Mouse (Mus musculus) gonadal fat pad, adult 2 months (tissue): ENCODE measurements around the gene Fbxl8. TPM values are rescaled to one million over a fixed set of nuclear protein-coding genes. Genes with fewer than 3 reads are reported as not detected.

Source experiments
- DNase-seq: peaks from one replicate; pipeline ENCODE4 v3.0.0-alpha.2; 2012; ENCODE audit warnings: low read depth
- polyA plus RNA-seq: library from polyadenylated mRNA; depleted of rRNA; stranded (reverse); fragments of >200 nt; gene quantifications from 2 replicates; pipeline ENCODE4 v1.2.3, GENCODE M21; 2012; rRNA removed

Gene Fbxl8
- polyA plus RNA-seq, 1 experiment, result 7.6 TPM

DNA sequence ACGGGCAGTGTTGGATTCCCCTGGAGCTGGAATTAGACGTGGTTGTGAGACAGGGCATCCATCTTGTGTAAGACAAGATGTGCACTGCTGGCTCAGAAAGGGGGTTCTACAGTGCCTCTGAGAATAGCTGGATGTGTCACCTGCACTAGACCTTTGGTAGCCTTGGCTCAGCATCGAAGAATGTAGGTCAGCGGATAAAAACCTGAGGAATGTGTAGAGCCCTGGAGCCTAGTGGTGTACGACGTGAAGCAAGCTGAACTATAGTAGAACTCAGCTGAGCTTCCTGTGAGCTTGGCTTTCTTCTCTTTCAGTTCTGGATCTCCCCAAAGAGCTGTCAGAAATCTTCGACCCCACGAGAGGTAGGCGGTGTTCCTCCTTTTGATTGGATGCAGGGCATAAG lies 39.4 kb downstream of the Fbxl8 start:
- DNase-seq, result no peak

DNA sequence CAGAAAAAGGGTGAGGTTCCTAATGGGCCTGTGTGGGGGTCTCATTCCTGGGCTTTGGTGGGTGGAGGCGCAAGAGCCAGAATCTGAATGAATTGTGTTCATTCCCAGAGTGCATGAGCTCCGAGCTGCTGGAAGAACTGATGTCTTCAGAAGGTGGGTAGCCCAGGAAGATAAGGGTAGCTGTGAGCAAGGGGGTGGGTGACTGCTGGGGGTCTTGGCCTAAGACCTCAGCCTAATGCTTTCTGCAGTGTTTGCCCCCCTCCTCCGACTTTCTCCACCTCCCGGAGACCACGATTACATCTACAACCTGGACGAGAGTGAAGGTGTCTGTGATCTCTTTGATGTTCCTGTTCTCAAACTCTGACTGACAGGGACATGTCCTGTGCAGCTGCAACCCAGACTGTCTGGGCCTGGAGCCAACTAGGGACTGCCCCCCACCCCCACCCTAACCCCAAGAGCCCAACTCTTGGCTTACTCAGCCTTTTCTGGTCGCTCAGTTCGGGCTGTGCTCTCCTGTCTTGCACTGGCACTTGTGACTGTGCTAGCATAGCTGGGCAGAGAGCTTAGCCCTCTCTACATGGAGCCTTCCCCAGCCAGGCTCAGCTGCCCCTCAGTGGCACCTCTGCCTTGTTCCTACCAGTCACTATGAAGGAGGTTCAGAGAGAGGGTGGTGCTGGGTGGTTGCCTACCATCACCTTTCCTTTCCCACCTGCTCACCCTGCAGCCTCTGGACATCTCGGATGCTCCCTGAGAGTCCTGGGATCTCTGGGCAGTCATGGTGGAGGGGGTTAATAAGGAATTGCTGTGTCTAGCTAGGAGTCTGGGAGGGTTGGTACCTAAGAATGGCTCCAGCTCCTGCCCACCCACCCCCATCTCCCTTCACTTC lies 40.1 kb downstream of the Fbxl8 start:
- DNase-seq, result no peak

DNA sequence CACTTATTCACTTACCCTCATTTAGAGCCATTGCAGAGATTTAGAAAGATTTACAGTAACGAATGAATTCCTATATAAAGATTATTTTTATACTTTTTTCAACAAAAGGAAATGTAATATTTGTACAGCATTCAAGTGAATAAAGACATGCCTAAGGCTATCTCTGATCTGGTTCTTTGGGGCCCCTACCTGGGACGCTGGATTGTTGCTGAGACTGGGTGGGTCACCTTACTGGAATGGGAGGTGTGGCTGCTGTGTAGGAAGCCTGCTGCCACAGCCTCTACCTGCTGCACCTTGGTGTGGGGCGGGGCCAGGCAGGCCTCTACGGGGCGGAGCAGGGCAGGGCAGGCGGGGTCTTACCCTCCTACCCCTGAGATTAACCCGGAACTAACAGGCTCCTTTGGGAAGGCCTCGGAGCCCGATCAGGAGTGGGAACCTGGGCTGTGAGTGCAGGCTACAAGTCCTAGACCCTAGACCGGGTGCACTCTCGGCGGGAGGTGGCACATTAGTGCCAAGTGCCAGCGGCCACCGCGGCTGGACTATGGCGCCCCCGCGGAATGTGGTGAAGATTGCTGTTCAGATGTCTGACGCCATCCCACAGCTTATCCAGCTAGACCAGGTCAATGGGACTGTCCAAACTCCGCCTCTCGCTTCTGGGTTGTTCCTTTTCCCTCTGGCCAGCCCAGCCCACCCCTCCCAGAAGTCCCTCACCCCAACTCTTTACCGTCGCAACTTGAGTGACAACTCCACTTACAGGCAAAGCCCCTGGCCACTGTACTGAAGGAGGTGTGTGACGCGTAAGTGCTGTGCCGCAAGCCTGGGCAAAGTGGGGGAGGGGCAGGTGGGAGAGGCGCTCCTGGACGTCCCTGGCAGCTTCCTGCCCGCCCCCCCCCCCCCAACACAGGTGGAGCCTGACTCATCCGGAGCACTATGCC lies 41.0 kb downstream of the Fbxl8 start, which contains the start of gene Elmo3:
Gene Elmo3, plus strand, starts transcription at position 391 of the 935 bp plus-strand sequence.
- no peak for DNase-seq

DNA sequence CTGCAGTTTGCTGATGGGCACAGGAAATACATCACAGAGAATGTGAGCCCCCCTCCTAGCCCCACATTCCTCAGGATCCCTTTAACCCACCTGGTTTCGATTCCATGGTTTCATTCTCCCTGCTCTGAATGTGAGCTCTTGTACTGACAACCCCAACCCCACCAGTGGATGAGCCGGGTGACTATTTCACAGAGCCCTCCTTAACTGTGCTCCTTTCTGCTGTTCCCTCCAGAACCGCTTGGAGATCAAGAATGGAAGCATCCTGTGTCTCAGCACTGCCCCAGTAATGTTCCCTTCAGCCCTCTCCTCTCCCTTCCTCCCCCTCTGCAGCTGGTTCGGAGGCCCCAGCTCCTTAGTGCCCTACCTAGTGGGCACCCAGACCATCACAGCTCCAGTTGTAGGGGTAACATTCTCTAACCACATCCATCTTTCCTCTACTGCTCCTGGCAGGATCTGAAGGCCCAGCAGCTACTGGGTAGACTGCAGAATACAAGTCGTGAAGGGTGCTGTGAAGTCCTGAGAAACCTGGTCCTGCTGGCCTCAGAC lies 41.8 kb downstream of the Fbxl8 start:
- DNase-seq, result no peak

DNA sequence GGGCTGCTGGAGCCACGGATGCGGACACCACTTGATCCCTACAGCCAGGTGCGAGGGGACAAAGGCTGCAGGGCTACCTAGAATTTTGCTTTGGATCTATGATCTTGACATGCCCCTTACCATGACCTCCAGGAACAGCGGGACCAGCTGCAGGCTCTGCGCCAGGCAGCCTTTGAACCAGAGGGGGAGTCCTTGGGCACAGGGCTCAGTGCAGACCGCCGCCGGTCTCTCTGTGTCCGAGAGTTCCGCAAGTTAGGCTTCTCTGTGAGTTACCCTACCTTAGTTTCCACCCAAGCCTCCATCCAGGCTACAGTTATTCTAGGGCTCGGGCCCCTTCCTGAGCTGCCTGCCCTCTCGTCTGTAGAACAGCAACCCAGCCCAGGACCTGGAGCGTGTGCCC lies 43.2 kb downstream of the Fbxl8 start:
- DNase-seq, result no peak

DNA sequence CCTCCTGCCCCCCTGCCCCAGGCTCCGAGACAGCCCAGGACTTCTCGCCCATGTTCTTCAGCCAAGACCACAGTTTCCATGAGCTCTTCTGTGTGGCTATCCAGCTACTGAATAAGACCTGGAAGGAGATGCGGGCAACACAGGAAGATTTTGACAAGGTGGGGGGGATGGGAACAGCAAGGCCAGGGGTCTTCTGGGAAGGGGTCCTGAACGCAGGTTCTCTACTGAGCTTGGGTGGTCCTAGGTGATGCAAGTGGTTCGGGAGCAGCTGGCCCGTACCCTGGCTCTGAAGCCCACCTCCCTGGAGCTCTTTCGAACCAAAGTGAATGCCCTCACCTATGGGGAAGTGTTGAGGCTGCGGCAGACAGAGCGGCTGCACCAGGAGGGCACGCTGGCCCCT lies 44.0 kb downstream of the Fbxl8 start:
- DNase-seq, result no peak

DNA sequence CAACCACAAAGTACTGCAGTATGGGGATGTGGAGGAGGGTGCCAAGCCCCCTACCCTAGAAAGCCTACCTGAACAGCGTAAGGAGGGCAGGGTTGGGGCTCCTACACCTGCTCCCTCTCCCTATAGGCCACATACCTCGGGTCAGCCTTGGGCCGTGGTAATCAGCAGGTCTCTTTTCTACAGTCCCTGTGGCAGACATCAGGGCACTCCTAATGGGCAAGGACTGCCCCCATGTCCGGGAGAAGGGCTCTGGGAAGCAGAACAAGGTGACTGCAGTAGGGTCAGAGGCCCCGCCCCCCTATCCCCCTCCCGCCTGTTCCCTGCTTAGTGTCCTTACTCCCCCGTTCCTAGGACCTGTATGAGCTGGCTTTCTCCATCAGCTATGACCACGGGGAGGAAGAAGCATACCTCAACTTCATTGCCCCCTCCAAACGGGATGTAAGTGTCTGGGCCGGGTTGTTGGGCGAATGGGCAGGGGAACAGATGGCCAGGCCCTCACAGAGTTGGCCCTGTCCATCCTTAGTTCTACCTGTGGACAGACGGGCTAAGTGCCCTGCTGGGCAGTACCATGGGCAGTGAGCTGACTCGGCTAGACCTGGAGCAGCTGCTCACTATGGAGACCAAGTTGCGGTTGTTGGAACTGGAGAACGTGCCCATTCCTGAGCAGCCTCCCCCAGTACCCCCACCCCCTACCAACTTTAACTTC lies 44.8 kb downstream of the Fbxl8 start:
- DNase-seq, result no peak

DNA sequence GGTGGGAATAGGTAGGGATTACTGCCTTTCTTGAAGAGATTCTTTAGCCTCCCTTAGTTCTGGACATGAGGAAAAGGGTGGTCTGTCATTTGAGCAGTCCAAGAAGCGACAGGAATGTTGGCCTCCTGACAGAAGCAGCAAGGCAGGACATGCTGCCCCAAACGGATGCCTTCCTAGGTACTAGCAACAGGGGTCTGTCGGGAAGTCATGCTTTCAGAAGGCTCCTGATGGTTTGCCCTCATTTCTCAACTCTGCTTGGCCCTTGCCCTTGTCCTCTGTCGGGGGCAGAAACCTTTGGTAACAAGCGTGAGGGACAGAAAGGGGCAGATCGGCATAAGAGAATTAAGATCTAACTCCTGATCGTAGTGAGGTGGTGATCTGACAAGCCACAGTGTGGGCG lies 45.7 kb downstream of the Fbxl8 start:
- DNase-seq, result no peak

DNA sequence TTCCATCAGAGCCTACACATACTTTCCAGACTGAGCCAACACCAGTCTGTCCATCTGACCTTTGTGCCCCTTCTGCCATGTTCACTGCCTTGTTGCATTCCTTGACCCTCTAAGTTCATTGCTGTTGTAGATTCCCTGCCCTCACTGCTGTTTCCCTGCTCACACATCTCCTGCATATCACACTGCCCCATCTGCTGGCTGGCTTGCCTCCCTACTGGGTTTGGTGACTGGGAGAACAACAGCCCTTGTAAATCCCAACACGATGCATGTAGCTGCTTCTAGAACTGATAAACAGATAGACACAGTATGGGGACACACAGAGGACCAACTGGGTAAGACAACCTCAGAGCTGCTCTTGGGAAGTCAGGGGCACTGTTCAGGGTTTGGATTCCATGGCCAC lies 47.3 kb downstream of the Fbxl8 start:
- DNase-seq, result no peak

DNA sequence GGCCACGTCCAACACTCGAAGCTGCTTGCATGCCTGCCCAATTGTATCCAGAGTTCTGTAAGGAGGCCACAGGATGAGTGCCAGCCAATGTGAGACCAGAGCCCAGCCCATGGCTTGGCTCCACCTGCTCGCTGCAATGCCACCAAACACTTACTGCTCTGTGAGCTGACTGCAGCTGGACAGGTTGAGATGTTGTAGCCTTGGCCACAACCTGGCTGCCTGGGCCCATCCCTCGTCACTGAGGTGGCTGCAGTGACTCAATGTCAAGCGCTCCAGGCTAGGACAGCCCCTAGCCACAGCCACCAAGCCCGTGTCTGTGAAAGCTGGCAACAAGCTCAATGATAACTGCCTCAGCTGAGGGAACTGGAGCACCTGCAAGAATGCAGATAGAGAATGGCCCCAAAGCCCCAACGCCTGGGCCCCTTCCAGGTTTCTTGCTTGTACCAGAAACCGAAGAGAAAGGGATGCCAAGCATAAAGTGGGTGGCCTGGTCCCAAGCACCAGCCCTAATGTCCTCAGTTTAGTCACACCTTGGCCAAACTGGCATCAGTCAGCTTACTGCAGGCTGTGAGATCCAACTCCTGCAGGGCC lies 48.5 kb downstream of the Fbxl8 start:
- no peak for DNase-seq

DNA sequence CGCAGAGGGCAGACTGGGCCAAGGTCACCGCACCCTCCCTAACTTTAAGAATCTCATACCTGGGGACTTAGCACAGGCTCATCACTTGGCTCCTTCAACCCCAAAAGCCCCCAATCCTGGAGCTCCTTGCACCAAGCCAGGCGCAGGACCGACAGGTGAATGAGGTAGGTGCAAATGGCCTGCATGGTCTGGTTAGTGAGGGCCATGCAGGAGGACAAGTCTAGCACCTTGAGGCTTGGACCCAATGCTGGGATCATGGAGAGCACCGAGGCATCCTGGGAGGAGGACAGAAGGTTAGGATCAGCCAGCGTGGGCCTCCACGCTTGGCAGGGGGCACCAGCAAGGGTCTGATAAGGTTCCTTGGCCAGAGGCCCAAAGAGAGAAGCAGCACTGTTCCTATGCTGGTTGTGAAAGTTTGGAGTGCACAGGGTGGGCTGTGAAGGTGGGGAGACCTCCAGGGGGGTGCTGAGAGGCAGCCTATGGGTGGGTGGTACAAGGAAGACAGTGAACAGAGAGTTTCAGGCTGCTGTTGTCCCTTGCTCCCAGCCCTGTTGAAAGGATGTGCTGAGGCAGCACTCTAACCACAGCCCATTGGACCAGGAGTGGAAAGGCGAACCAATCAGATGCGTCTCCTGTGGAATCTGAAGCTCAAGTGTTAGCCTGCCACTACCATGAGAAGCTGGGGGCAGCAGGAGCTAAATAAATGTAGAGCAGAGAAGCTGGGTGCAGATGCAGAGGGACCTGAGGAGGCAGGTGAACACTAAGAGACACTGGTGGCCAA lies 49.4 kb downstream of the Fbxl8 start:
- DNase-seq, result no peak

DNA sequence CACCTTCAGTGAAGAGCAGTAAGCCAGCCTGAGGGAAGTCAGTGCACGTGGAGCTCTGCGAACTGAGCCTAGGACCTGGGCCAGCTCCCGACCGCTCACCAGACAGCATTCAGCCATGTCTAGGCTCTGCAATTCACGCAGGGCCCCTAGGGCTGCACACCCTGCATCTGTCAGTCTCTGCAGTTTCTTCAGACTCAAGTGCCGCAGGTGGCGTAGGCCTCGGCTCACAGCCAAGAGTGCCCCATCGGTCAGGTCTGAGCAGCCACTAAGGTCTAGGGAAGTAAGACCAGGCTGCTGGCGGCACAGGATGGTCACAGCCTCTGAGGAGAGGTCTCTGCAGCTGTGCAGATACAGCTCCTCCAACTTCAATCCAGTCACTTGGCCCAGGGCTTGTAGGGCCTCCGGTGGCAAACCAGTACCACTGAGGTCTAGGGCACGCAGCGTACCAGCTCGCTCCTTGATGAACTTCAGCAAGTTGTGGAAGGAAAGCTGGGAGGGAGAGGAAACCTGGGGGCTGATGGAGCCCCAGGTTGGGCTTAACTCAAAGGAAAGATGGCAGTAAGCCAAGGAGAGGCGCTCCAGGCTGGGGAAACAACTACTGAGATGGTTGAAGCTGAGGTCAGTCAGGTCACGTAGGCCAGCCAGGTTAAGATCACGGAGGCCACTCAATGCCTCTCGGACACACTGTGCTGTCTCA lies 50.8 kb downstream of the Fbxl8 start:
- no peak for DNase-seq

DNA sequence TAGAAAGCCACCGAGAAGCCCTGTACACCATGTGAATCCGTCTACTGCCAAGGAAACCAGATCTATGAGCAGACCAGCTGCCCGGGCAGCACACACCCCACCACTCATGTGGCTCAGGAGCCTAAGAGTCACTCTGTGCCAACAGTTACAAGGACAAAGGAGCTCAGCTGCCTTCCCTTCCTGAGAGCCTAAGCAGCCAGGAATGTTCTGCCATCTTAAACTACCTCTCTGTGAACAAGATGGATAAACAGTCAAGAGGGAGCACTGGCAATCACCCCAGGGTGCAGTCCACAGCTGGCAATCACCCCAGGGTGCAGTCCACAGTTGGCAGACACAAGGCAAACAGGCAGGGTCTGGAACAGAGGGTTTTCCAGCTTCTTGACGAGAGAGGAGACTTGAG lies 53.5 kb downstream of the Fbxl8 start:
- no peak for DNase-seq

DNA sequence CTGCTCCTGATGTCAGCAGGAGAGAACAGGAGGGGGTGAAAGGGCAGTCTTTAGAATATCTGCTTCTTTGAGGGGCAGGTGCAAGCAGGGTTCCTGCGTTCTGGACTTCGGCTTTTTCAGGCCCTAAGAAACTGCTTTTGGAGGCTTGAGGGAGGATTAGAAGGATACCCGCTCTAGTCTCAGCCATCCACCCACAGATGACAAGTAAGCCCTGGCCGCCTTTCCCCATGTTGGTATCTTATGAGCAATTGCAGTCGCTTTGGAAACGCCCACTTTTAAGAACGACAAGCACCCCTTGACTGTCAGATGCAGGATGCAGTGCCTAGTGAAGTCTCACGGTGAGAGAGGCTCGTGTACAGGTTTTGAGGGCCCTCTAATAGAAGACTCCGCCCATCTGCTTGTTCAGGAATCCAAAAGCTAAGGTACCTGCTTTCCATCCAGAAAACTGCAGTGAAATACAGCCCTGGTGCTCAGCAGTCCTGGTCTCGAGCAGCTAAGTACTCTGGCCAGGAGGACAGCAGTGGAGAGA lies 54.3 kb downstream of the Fbxl8 start:
- no peak for DNase-seq

Other genes with a start within 250 kb of the Fbxl8 start
- gene Ces3a, start 216.0 kb upstream of the Fbxl8 start, polyA plus RNA-seq, result 0.62 TPM in 1 of 2 replicates, not detected in the other
- gene Ces3b, start 180.9 kb upstream of the Fbxl8 start, polyA plus RNA-seq, result 0.19 and 0.41 TPM in 2 replicates
- 0.04 and 0.06 TPM in 2 replicates for gene Ces4a, start 132.8 kb upstream of the Fbxl8 start, polyA plus RNA-seq
- gene Cbfb, start 94.0 kb upstream of the Fbxl8 start, polyA plus RNA-seq, result 7.8 and 15.8 TPM in 2 replicates
- gene D230025D16Rik, start 39.5 kb upstream of the Fbxl8 start, polyA plus RNA-seq, result 19.6 and 23.2 TPM in 2 replicates
- gene B3gnt9, start 9.5 kb upstream of the Fbxl8 start, polyA plus RNA-seq, result 10.7 and 12.1 TPM in 2 replicates
- 11.6 and 12.4 TPM in 2 replicates for gene Tradd, start within 50 bp of the Fbxl8 start, polyA plus RNA-seq
- 1.6 and 2.0 TPM in 2 replicates for gene Hsf4, start 5.2 kb downstream of the Fbxl8 start, polyA plus RNA-seq
- 5.9 and 8.6 TPM in 2 replicates for gene Nol3, start 11.5 kb downstream of the Fbxl8 start, polyA plus RNA-seq
- gene 4931428F04Rik, start 25.2 kb downstream of the Fbxl8 start, polyA plus RNA-seq, result 5.3 and 5.4 TPM in 2 replicates
- gene Exoc3l, start 31.5 kb downstream of the Fbxl8 start, polyA plus RNA-seq, result 6.3 and 9.6 TPM in 2 replicates
- 83.7 and 88.9 TPM in 2 replicates for gene E2f4, start 33.0 kb downstream of the Fbxl8 start, polyA plus RNA-seq
- 39.3 and 39.9 TPM in 2 replicates for gene Elmo3, start 41.0 kb downstream of the Fbxl8 start, polyA plus RNA-seq
- gene Lrrc29, start 61.6 kb downstream of the Fbxl8 start, polyA plus RNA-seq, result 11.5 and 12.6 TPM in 2 replicates
- gene Tmem208, start 61.7 kb downstream of the Fbxl8 start, polyA plus RNA-seq, result 74.9 and 103 TPM in 2 replicates
- 17.8 and 19.6 TPM in 2 replicates for gene Fhod1, start 83.3 kb downstream of the Fbxl8 start, polyA plus RNA-seq
- 2.9 and 3.7 TPM in 2 replicates for gene Slc9a5, start 84.2 kb downstream of the Fbxl8 start, polyA plus RNA-seq
- 2.4 and 2.7 TPM in 2 replicates for gene Plekhg4, start 108.6 kb downstream of the Fbxl8 start, polyA plus RNA-seq
- 0.23 and 0.89 TPM in 2 replicates for gene Kctd19, start 148.9 kb downstream of the Fbxl8 start, polyA plus RNA-seq
- gene Lrrc36, start 148.9 kb downstream of the Fbxl8 start, polyA plus RNA-seq, result 1.8 and 2.3 TPM in 2 replicates
- 63.4 and 71.3 TPM in 2 replicates for gene Tppp3, start 206.9 kb downstream of the Fbxl8 start, polyA plus RNA-seq
- 37.2 and 43.5 TPM in 2 replicates for gene Zdhhc1, start 232.3 kb downstream of the Fbxl8 start, polyA plus RNA-seq